Comparison of ENCODE assay signal across 8 mouse cellular contexts in the genomic region with DNA sequence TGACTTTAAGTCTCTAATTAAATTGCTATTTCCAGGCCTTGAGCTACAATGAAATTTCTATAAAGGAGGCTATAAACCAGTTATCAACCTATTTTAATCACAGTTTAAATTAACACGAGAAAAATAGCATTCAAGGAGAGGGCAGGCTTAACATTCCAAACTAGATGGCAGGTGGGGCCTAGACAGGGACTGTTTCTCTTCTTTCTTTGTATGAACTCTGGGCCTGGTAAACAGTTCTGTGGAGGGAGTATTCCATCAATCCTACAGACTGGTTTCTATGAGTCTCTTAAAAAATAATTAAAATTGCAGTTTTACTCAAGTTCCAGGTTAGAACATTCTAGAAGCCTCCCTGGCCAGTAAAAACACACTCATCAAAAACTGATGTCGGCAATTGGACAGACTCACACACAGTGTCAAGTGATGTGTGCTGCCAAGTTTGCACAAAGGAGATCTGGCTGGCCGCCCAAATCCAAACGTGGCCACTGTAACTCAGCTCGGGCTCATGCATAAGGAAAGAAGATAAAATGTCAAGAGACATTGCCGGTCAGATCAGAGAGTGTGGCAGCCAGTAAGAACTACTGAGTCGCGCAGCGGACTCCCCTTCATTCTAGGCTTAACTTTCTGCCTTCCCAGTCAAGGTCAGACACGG.
DNase-seq lines count a peak whose midpoint lies in the region; ATAC-seq lines count a peak whose summit lies in the region.

No protein-coding gene starts in this region.

- WGBS in hindbrain, embryonic 13.5 days: 66% methylated on average over 10 of the region's 10 CpGs
- 88% methylated on average over 10 of the region's 10 CpGs for WGBS in hindbrain, embryonic 10.5 days
- 55% methylated on average over 10 of the region's 10 CpGs for whole genome bisulfite sequencing in midbrain, embryonic 15.5 days

- no peaks in the 10 kb centered on the region for H3K36me3 ChIP-seq in hindbrain, embryonic 13.5 days
- H3K36me3 ChIP-seq in hindbrain, embryonic 10.5 days: no peaks in the 10 kb centered on the region
- no peaks in the 10 kb centered on the region for H3K36me3 ChIP-seq in midbrain, embryonic 15.5 days (replicated peaks)

- H3K4me1 ChIP-seq in hindbrain, embryonic 13.5 days (replicated peaks): peaks cover 3% of the 10 kb centered on the region; the same call in 1 of the 2 replicates
- H3K4me1 ChIP-seq in hindbrain, embryonic 10.5 days (replicated peaks): no peaks in the 10 kb centered on the region
- H3K4me1 ChIP-seq in midbrain, embryonic 15.5 days: no peaks in the 10 kb centered on the region

- ATAC-seq in hindbrain, embryonic 13.5 days (ENCODE audit: low FRiP score): peak; percentile 66; the same call in 1 of the 2 replicates
- peak; percentile 70; the same call in 1 of the 2 replicates for ATAC-seq in midbrain, embryonic 15.5 days (replicated peaks)
- no peak for ATAC-seq in CD4-positive, CD25-positive, alpha-beta regulatory T cell, adult 4 months
- ATAC-seq in erythroblast, adult 5-6 weeks (replicated peaks; ENCODE audit: low FRiP score, poor library complexity, severe bottlenecking): no peak

- no peaks in the 10 kb centered on the region for H3K9me3 ChIP-seq in hindbrain, embryonic 13.5 days
- H3K9me3 ChIP-seq in hindbrain, embryonic 10.5 days: no peaks in the 10 kb centered on the region
- H3K9me3 ChIP-seq in midbrain, embryonic 15.5 days: no peaks in the 10 kb centered on the region

- no peaks in the 10 kb centered on the region for H3K27me3 ChIP-seq in hindbrain, embryonic 13.5 days
- H3K27me3 ChIP-seq in hindbrain, embryonic 10.5 days (ENCODE audit: insufficient read depth, poor library complexity, severe bottlenecking): no peaks in the 10 kb centered on the region
- no peaks in the 10 kb centered on the region for H3K27me3 ChIP-seq in midbrain, embryonic 15.5 days (replicated peaks)

- H3K4me3 ChIP-seq in hindbrain, embryonic 13.5 days: no peak overlapping the region
- no peak overlapping the region for H3K4me3 ChIP-seq in hindbrain, embryonic 10.5 days
- H3K4me3 ChIP-seq in midbrain, embryonic 15.5 days: no peak overlapping the region

- H3K4me2 ChIP-seq in hindbrain, embryonic 13.5 days: no peak overlapping the region
- no peak overlapping the region for H3K4me2 ChIP-seq in midbrain, embryonic 15.5 days

- H3K27ac ChIP-seq in hindbrain, embryonic 13.5 days: no peak overlapping the region
- no peak overlapping the region for H3K27ac ChIP-seq in hindbrain, embryonic 10.5 days
- H3K27ac ChIP-seq in midbrain, embryonic 15.5 days: 0 out of 2 replicates have a peak overlapping the region, but pooled peaks have one; percentile 34

- no peak overlapping the region for H3K9ac ChIP-seq in hindbrain, embryonic 13.5 days
- no peak overlapping the region for H3K9ac ChIP-seq in midbrain, embryonic 15.5 days

- DNase-seq in hindbrain, embryonic 10.5 days (ENCODE audit: low spot score): no peak
- peak; percentile 74 for DNase-seq in adipocyte (ENCODE audit: low spot score)
- DNase-seq in cerebellum, postnatal 10 days: peak; percentile 85 to 89
- DNase-seq in heart, postnatal 4 days: peak; percentile 83

Comparison
In these comparisons a context has a peak if more than half of its experiments do, and no peak if none do; other contexts are left out.
1. ATAC-seq: peak in hindbrain, embryonic 13.5 days (single experiment) and midbrain, embryonic 15.5 days (single experiment); none in CD4-positive, CD25-positive, alpha-beta regulatory T cell, adult 4 months (single experiment) and erythroblast, adult 5-6 weeks (single experiment).